Comparison of ENCODE assay signal across 8 mouse cellular contexts in genomic region chrX:103879329-103879935, GRCm38 (mm10). TPM values are rescaled to one million over a fixed set of nuclear protein-coding genes. Genes with fewer than 3 reads are reported as not detected.
DNase-seq lines count a peak whose midpoint lies in the region; ATAC-seq lines count a peak whose summit lies in the region.
"Had no signal": no experiment of that assay in that cellular context is flagged by ENCODE, and none has a peak within 500 bp of the region (broad histone marks: within the 10 kb centered on the region; RNA-seq: fewer than 3 reads in every experiment).

No protein-coding gene starts in this region.

- WGBS in kidney, embryonic 14.5 days, result 40% methylated on average over 23 of the region's 24 CpGs
- WGBS in forebrain, embryonic 10.5 days, result 22% methylated on average over 24 of the region's 24 CpGs
- 32% methylated on average over 11 of the region's 24 CpGs for WGBS in hindbrain, embryonic 16.5 days
- WGBS in neural tube, embryonic 13.5 days, result 31% methylated on average over 22 of the region's 24 CpGs

- H3K9ac ChIP-seq in kidney, embryonic 14.5 days (ENCODE audit: low read depth, low read length), result no peak overlapping the region
- no peak overlapping the region for H3K9ac ChIP-seq in hindbrain, embryonic 16.5 days (ENCODE audit: low read depth, low read length)
- H3K9ac ChIP-seq in neural tube, embryonic 13.5 days, result 0 out of 2 replicates have a peak overlapping the region, but pooled peaks have one; percentile 31

- no peak overlapping the region for H3K27ac ChIP-seq in kidney, embryonic 14.5 days (ENCODE audit: low read depth, low read length)
- H3K27ac ChIP-seq in forebrain, embryonic 10.5 days, result no peak overlapping the region
- no peak overlapping the region for H3K27ac ChIP-seq in hindbrain, embryonic 16.5 days (ENCODE audit: low read depth, low read length)
- no peak overlapping the region for H3K27ac ChIP-seq in neural tube, embryonic 13.5 days (replicated peaks)

- peak overlapping the region; percentile 24; the same call in 1 of the 2 replicates for H3K4me2 ChIP-seq in kidney, embryonic 14.5 days (replicated peaks; ENCODE audit: low read depth, low read length)
- H3K4me2 ChIP-seq in hindbrain, embryonic 16.5 days (ENCODE audit: low read length), result peak overlapping the region; percentile 51
- H3K4me2 ChIP-seq in neural tube, embryonic 13.5 days, result peak overlapping the region; percentile 47

- ATAC-seq in kidney, embryonic 14.5 days (ENCODE audit: low FRiP score, low TSS enrichment), result no peak
- no peak for ATAC-seq in hindbrain, embryonic 16.5 days
- ATAC-seq in neural tube, embryonic 13.5 days (ENCODE audit: low read depth), result no peak
- ATAC-seq in erythroid progenitor cell, adult 5-6 weeks (replicated peaks; ENCODE audit: low FRiP score, poor library complexity, severe bottlenecking), result no peak

- no peaks in the 10 kb centered on the region for H3K4me1 ChIP-seq in kidney, embryonic 14.5 days (ENCODE audit: control insufficient read depth, insufficient read depth, low read length)
- H3K4me1 ChIP-seq in forebrain, embryonic 10.5 days, result peaks cover 8% of the 10 kb centered on the region; the same call in 1 of the 2 replicates
- no peaks in the 10 kb centered on the region for H3K4me1 ChIP-seq in hindbrain, embryonic 16.5 days (ENCODE audit: control insufficient read depth, insufficient read depth, low read depth, low read length)
- H3K4me1 ChIP-seq in neural tube, embryonic 13.5 days (replicated peaks), result no peaks in the 10 kb centered on the region

- H3K36me3 ChIP-seq in kidney, embryonic 14.5 days (ENCODE audit: control insufficient read depth, insufficient read depth, low read length), result no peaks in the 10 kb centered on the region
- no peaks in the 10 kb centered on the region for H3K36me3 ChIP-seq in forebrain, embryonic 10.5 days (replicated peaks)
- H3K36me3 ChIP-seq in hindbrain, embryonic 16.5 days (ENCODE audit: control insufficient read depth, insufficient read depth, low read length), result no peaks in the 10 kb centered on the region
- H3K36me3 ChIP-seq in neural tube, embryonic 13.5 days, result no peaks in the 10 kb centered on the region

- no peaks in the 10 kb centered on the region for H3K9me3 ChIP-seq in kidney, embryonic 14.5 days (ENCODE audit: control insufficient read depth, low read length)
- H3K9me3 ChIP-seq in forebrain, embryonic 10.5 days, result no peaks in the 10 kb centered on the region
- no peaks in the 10 kb centered on the region for H3K9me3 ChIP-seq in hindbrain, embryonic 16.5 days (ENCODE audit: control insufficient read depth, low read length)
- H3K9me3 ChIP-seq in neural tube, embryonic 13.5 days, result no peaks in the 10 kb centered on the region; the same call in 1 of the 2 replicates

- DNase-seq in kidney, postnatal 36 days, result no peak
- DNase-seq in forebrain, embryonic 10.5 days (ENCODE audit: extremely low spot score, low spot score), result no peak
- DNase-seq in frontal cortex, postnatal 36 days (ENCODE audit: low spot score in 2 of 2), result no peak
- DNase-seq: kidney, postnatal 25 days had no signal

- no peak overlapping the region; the same call in 1 of the 2 replicates for H3K4me3 ChIP-seq in kidney, embryonic 14.5 days (ENCODE audit: low read length)
- H3K4me3 ChIP-seq in forebrain, embryonic 10.5 days, result peak overlapping the region; percentile 40
- peak overlapping the region; percentile 20 for H3K4me3 ChIP-seq in hindbrain, embryonic 16.5 days (ENCODE audit: low read length)
- H3K4me3 ChIP-seq in neural tube, embryonic 13.5 days, result peak overlapping the region; percentile 4; the same call in 1 of the 2 replicates

- peaks cover 7% of the 10 kb centered on the region; the same call in 1 of the 2 replicates for H3K27me3 ChIP-seq in kidney, embryonic 14.5 days (ENCODE audit: control insufficient read depth, insufficient read depth, low read length)
- peaks cover 100% of the 10 kb centered on the region for H3K27me3 ChIP-seq in forebrain, embryonic 10.5 days (ENCODE audit: poor library complexity, severe bottlenecking)
- H3K27me3 ChIP-seq in hindbrain, embryonic 16.5 days (replicated peaks; ENCODE audit: control insufficient read depth, insufficient read depth, low read length), result peaks cover 23% of the 10 kb centered on the region; the same call in 1 of the 2 replicates
- peaks cover 70% of the 10 kb centered on the region for H3K27me3 ChIP-seq in neural tube, embryonic 13.5 days

RNA-seq across cellular contexts. Expression of gene Slc16a2, which starts 57.6 kb away (rescaled TPM):
- polyA plus RNA-seq in kidney, embryonic 14.5 days (2014; fragmentation: Nextera tagmentation; extraction: Ambion mirVana), result 8.8 and 13.1 TPM in 2 replicates
- polyA plus RNA-seq in forebrain, embryonic 10.5 days (2016; fragmentation: Nextera tagmentation; extraction: Ambion mirVana), result 17.1 and 18.0 TPM in 2 replicates
- 23.4 and 41.9 TPM in 2 replicates for polyA plus RNA-seq in hindbrain, embryonic 16.5 days (2015; fragmentation: Nextera tagmentation; extraction: Ambion mirVana)
- 19.5 and 22.3 TPM in 2 replicates for polyA plus RNA-seq in neural tube, embryonic 13.5 days (2015; fragmentation: Nextera tagmentation; extraction: Ambion mirVana)
- 6.7 TPM in 1 of 2 replicates, not detected in the other for total RNA-seq in erythroid progenitor cell, adult 5-6 weeks (2015; ENCODE audit: low replicate concordance)
- total RNA-seq in erythroid progenitor cell, adult 5-6 weeks (2017; ENCODE audit: low replicate concordance), result 0.08 TPM in 1 of 2 replicates, not detected in the other
